Mouse (Mus musculus) neural tube, embryonic 15.5 days (tissue): Measurements from ENCODE around the gene Ttc25. TPM values are rescaled to one million over a fixed set of nuclear protein-coding genes. Genes with fewer than 3 reads are reported as not detected.

Source experiments
- polyA plus RNA-seq: library from polyadenylated mRNA; unstranded; fragments of >200 nt; fragmentation: Nextera tagmentation; extraction: Ambion mirVana; gene quantifications from 2 replicates; pipeline ENCODE4 v1.2.1, GENCODE M21; 2015

The Ttc25 gene
- polyA plus RNA-seq, 1 experiment from 2014 or later, result 2.1 TPM

Other genes with a start within 250 kb of the Ttc25 start
- gene Eif1, start 225.7 kb upstream of the Ttc25 start, polyA plus RNA-seq, result 1,270 and 1,336 TPM in 2 replicates
- gene Gast, start 211.2 kb upstream of the Ttc25 start, polyA plus RNA-seq, result 0.75 TPM in 1 of 2 replicates, not detected in the other
- 233 and 264 TPM in 2 replicates for gene Hap1, start 189.5 kb upstream of the Ttc25 start, polyA plus RNA-seq
- 58.2 and 74.6 TPM in 2 replicates for gene Jup, start 147.8 kb upstream of the Ttc25 start, polyA plus RNA-seq
- 24.3 and 24.4 TPM in 2 replicates for gene P3h4, start 130.8 kb upstream of the Ttc25 start, polyA plus RNA-seq
- gene Fkbp10, start 129.9 kb upstream of the Ttc25 start, polyA plus RNA-seq, result 29.8 and 38.9 TPM in 2 replicates
- gene Nt5c3b, start 103.8 kb upstream of the Ttc25 start, polyA plus RNA-seq, result 118 and 121 TPM in 2 replicates
- 0.83 and 0.84 TPM in 2 replicates for gene Klhl10, start 103.7 kb upstream of the Ttc25 start, polyA plus RNA-seq
- 9.1 and 10.1 TPM in 2 replicates for gene Klhl11, start 72.9 kb upstream of the Ttc25 start, polyA plus RNA-seq
- gene Acly, start 17.6 kb upstream of the Ttc25 start, polyA plus RNA-seq, result 213 and 218 TPM in 2 replicates
- gene Cnp, start 29.3 kb downstream of the Ttc25 start, polyA plus RNA-seq, result 62.0 and 74.6 TPM in 2 replicates
- 90.1 and 96.3 TPM in 2 replicates for gene Nkiras2, start 73.6 kb downstream of the Ttc25 start, polyA plus RNA-seq
- 287 and 298 TPM in 2 replicates for gene Dnajc7, start 74.6 kb downstream of the Ttc25 start, polyA plus RNA-seq
- gene Zfp385c, start 146.8 kb downstream of the Ttc25 start, polyA plus RNA-seq, result 0.77 TPM in 2 replicates
- 2.7 and 4.4 TPM in 2 replicates for gene Dhx58, start 158.7 kb downstream of the Ttc25 start, polyA plus RNA-seq
- gene Kat2a, start 166.9 kb downstream of the Ttc25 start, polyA plus RNA-seq, result 64.4 and 67.2 TPM in 2 replicates
- 0.43 TPM in 1 of 2 replicates, not detected in the other for gene Hspb9, start 168.2 kb downstream of the Ttc25 start, polyA plus RNA-seq
- 41.8 and 49.8 TPM in 2 replicates for gene Rab5c, start 192.6 kb downstream of the Ttc25 start, polyA plus RNA-seq
- 6.0 and 9.0 TPM in 2 replicates for gene Kcnh4, start 214.3 kb downstream of the Ttc25 start, polyA plus RNA-seq
- 0.33 and 0.75 TPM in 2 replicates for gene Hcrt, start 217.3 kb downstream of the Ttc25 start, polyA plus RNA-seq
- 8.5 and 9.9 TPM in 2 replicates for gene Ghdc, start 225.3 kb downstream of the Ttc25 start, polyA plus RNA-seq